Mouse (Mus musculus) c-Kit-positive CD71-positive TER-119-negative erythroid progenitor cells, embryonic 14.5 days (primary cell): ENCODE results near the gene Elk4.

Experiments used
- DNase-seq: peaks from one replicate; pipeline ENCODE4 v3.0.0-alpha.2; 2013; ENCODE audit warnings: low read depth

The Elk4 gene

DNA sequence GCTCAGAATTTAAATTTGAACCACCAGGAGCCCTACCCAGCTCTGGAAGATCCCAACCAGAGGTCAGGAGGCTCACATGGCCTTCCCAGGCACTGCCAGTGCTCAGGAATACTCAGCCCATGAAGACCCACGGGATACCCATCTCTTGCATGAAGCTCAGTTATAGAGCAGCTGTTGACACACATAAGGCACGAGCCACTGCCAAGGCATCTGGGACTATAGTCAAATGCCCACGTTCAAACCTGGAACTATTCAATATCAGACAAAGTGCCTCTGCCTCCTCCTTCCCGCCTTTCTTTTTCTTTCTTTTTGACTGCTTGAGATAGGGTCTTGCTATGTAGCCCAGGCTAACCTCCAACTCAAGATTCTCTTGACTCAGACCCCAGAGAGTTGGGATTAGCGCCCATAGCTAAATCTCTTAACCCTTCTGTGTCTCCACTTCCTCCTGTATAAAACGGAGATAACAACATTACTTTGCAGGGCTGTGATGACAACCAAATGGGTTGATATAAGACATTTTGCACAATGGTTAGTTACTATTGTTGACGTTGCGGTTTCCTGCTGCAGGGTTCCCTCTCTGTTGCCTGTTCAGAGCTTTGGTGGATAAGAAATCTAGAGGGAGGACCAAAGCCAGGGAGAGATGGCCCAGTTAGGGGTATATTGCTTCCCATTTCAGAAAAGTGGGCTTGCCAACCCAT lies 58.2 kb downstream of the Elk4 start:
- DNase-seq = no peak

GRCm38 (mm10) chr1:132067261-132068255 lies 60.2 kb downstream of the Elk4 start, which contains the start of gene Mfsd4a:
Mfsd4a (minus strand) TSS chr1:132068062.
- no peak for DNase-seq

GRCm38 (mm10) chr1:132069436-132069835 lies 62.0 kb downstream of the Elk4 start:
- no peak for DNase-seq

- no peak for DNase-seq
Measured at GRCm38 (mm10) chr1:132070659-132071058, 63.3 kb downstream of the Elk4 start.

DNA sequence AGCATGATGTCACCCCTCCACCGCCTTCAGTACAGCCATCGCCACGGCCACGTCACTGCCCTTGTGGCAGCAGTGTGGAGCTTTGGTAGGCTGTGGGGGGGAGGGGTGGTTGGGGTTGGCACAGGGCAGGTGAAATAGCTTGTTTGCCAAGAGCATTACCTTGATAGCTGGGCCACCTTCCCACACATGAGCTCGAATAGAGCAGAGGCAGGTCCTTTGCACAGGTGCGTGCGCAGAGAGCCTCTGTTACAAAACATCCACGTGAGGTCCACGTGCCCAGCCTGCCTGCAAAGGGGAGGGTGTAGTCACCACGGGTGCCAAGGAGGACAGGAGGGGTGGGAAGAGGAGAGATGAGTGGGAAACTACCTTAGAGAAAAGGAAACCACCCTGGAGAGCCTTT lies 68.2 kb downstream of the Elk4 start:
- DNase-seq = no peak

DNA sequence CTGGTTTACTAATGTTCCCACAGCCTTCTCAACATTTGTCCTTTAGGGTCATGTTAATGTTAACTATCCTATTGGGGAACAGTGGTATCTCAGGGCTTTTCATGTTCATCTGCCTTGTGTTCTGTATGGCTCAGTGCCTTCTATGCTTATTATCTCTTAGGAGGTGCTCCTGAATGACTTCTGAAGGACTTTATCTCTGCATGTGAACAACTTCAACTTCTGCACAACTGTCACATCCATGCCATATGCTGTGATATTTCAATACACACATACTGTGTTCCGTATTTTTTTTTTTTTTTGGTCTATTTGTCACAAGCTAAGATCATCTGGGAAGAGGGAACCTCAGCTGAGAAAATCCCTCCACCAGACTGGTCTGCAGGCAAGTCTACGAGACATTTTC lies 71.0 kb downstream of the Elk4 start:
- DNase-seq = no peak
